13 mouse cellular contexts compared by ENCODE assay signal in the genomic region with DNA sequence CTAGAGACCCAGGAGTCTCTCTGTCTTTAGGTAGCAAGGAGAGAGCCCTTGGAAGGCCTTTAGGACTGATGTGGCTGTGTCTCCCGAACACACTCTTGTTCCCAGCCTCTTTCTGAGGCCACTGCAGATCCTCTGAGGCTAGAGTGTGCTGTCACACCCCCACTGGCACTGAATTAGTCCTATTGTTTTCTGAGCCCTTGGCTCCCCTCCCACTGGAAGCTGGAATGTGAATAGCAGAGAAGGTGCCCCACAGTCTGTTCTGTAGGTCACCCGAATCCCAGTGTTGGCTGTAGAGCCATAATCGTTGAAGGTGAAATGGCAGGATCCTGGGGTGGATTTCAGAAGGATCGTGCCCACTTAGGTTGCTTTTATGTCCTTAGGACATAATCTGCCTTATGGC. TPM values are rescaled to one million over a fixed set of nuclear protein-coding genes. Genes with fewer than 3 reads are reported as not detected.
DNase-seq lines count a peak whose midpoint lies in the region; ATAC-seq and TF ChIP-seq lines count a peak whose summit lies in the region.
"Had no signal": no experiment of that assay in that cellular context is flagged by ENCODE, and none has a peak within 500 bp of the region (broad histone marks: within the 10 kb centered on the region; RNA-seq: fewer than 3 reads in every experiment).

No protein-coding gene starts in this region.

- 49% methylated on average over 4 of the region's 4 CpGs for WGBS in kidney, embryonic 15.5 days
- 54% methylated on average over 4 of the region's 4 CpGs for WGBS in embryonic facial prominence, embryonic 14.5 days

- H3K9me3 ChIP-seq in kidney, embryonic 15.5 days (replicated peaks), result no peaks in the 10 kb centered on the region
- H3K9me3 ChIP-seq in ES-Bruce4 (replicated peaks; ENCODE audit: control insufficient read depth, insufficient read depth, low read length, poor library complexity, severe bottlenecking), result no peaks in the 10 kb centered on the region
- H3K9me3 ChIP-seq in embryonic facial prominence, embryonic 14.5 days (ENCODE audit: control insufficient read depth, low read length), result no peaks in the 10 kb centered on the region
- H3K9me3 ChIP-seq: forebrain, embryonic 15.5 days; limb, embryonic 15.5 days had no signal

- no peaks in the 10 kb centered on the region for H3K27me3 ChIP-seq in kidney, embryonic 15.5 days
- no peaks in the 10 kb centered on the region for H3K27me3 ChIP-seq in ES-Bruce4 (ENCODE audit: control insufficient read depth, insufficient read depth, low read length, poor library complexity, severe bottlenecking)
- H3K27me3 ChIP-seq in embryonic facial prominence, embryonic 14.5 days (replicated peaks; ENCODE audit: control insufficient read depth, insufficient read depth, low read length), result no peaks in the 10 kb centered on the region
- H3K27me3 ChIP-seq: forebrain, embryonic 15.5 days; limb, embryonic 15.5 days had no signal

- TF ChIP-seq CTCF in ES-Bruce4 (IDR thresholded peaks at IDR 0.05; ENCODE audit: low read depth, low read length), result no peak

- DNase-seq in kidney, adult 8-10 months, result no peak
- DNase-seq in embryonic facial prominence, embryonic 14.5 days (ENCODE audit: low spot score), result peak; percentile 34
- DNase-seq in heart, postnatal 25 days (ENCODE audit: low spot score), result peak; percentile 24
- no peak for DNase-seq in left cerebral cortex, postnatal 36 days (ENCODE audit: low spot score in 2 of 2)
- DNase-seq in right cerebral cortex, postnatal 14 days, result no peak
- DNase-seq in left cerebral cortex, postnatal 4 days, result no peak
- DNase-seq: adrenal gland, adult 2 months; cerebellum, postnatal 10 days; right cerebral cortex, postnatal 25 days had no signal

- peaks cover 13% of the 10 kb centered on the region for H3K36me3 ChIP-seq in kidney, embryonic 15.5 days
- no peaks in the 10 kb centered on the region for H3K36me3 ChIP-seq in ES-Bruce4 (ENCODE audit: control insufficient read depth, insufficient read depth, low read length, poor library complexity, severe bottlenecking)
- H3K36me3 ChIP-seq in embryonic facial prominence, embryonic 14.5 days (ENCODE audit: control insufficient read depth, insufficient read depth, low read length), result no peaks in the 10 kb centered on the region
- H3K36me3 ChIP-seq: forebrain, embryonic 15.5 days had no signal

- no peak for TF ChIP-seq POLR2A in ES-Bruce4 (IDR thresholded peaks at IDR 0.05; ENCODE audit: insufficient read depth, low read length)

- H3K4me3 ChIP-seq in kidney, embryonic 15.5 days (replicated peaks), result no peak overlapping the region
- no peak overlapping the region for H3K4me3 ChIP-seq in ES-Bruce4 (ENCODE audit: low read depth, low read length)
- H3K4me3 ChIP-seq in embryonic facial prominence, embryonic 14.5 days (ENCODE audit: low read depth, low read length), result no peak overlapping the region
- H3K4me3 ChIP-seq: forebrain, embryonic 15.5 days; limb, embryonic 15.5 days had no signal

- H3K4me2 ChIP-seq in kidney, embryonic 15.5 days, result no peak overlapping the region
- H3K4me2 ChIP-seq in embryonic facial prominence, embryonic 14.5 days (ENCODE audit: low read depth, low read length), result no peak overlapping the region
- H3K4me2 ChIP-seq: forebrain, embryonic 15.5 days; limb, embryonic 15.5 days had no signal

- ATAC-seq in kidney, embryonic 15.5 days (replicated peaks; ENCODE audit: low FRiP score), result no peak
- no peak for ATAC-seq in embryonic facial prominence, embryonic 14.5 days (ENCODE audit: low read depth)
- ATAC-seq: forebrain, embryonic 15.5 days had no signal

- no peak for TF ChIP-seq EP300 in ES-Bruce4 (IDR thresholded peaks at IDR 0.05; ENCODE audit: insufficient read depth, low read depth, low read length)

- peaks cover 51% of the 10 kb centered on the region for H3K4me1 ChIP-seq in kidney, embryonic 15.5 days
- H3K4me1 ChIP-seq in ES-Bruce4 (ENCODE audit: control insufficient read depth, insufficient read depth, low read length), result peaks cover 6% of the 10 kb centered on the region
- H3K4me1 ChIP-seq in embryonic facial prominence, embryonic 14.5 days (ENCODE audit: control insufficient read depth, insufficient read depth, low read length), result peaks cover 33% of the 10 kb centered on the region

- H3K9ac ChIP-seq in kidney, embryonic 15.5 days, result 0 out of 2 replicates have a peak overlapping the region, but pooled peaks have one; percentile 14
- H3K9ac ChIP-seq in ES-Bruce4 (ENCODE audit: low read depth, poor library complexity, severe bottlenecking), result no peak overlapping the region
- no peak overlapping the region for H3K9ac ChIP-seq in embryonic facial prominence, embryonic 14.5 days (ENCODE audit: low read depth, low read length)
- H3K9ac ChIP-seq: forebrain, embryonic 15.5 days; limb, embryonic 15.5 days had no signal

- intact Hi-C loops in heart, postnatal 25 days (cut with DNase I), result no loop called here
- intact Hi-C loops in left cerebral cortex, postnatal 36 days (cut with DNase I), result no loop called here
- intact Hi-C loops in left cerebral cortex, postnatal 4 days (cut with DNase I), result no loop called here

- H3K27ac ChIP-seq in kidney, embryonic 15.5 days, result no peak overlapping the region
- H3K27ac ChIP-seq in ES-Bruce4 (ENCODE audit: insufficient read depth, low read length), result 0 out of 2 replicates have a peak overlapping the region, but pooled peaks have one; percentile 3
- H3K27ac ChIP-seq in embryonic facial prominence, embryonic 14.5 days (replicated peaks; ENCODE audit: low read depth, low read length), result no peak overlapping the region
- H3K27ac ChIP-seq: forebrain, embryonic 15.5 days; limb, embryonic 15.5 days had no signal

RNA-seq across cellular contexts. Expression of gene Zfp523, which starts 3.4 kb away (rescaled TPM):
- polyA plus RNA-seq in kidney, embryonic 15.5 days (2015; fragmentation: Nextera tagmentation; extraction: Ambion mirVana), result 36.3 and 40.1 TPM in 2 replicates
- polyA plus RNA-seq in ES-Bruce4 (2011; ENCODE audit: insufficient read depth, insufficient read length, low read depth, missing spikeins), result 16.6 and 19.5 TPM in 2 replicates
- polyA plus RNA-seq in embryonic facial prominence, embryonic 14.5 days (2014; fragmentation: Nextera tagmentation; extraction: Ambion mirVana), result 30.6 and 35.7 TPM in 2 replicates
- total RNA-seq in heart, postnatal 25 days (2021), result 10 to 100 TPM; 11.5 to 12.4 TPM
- 100 to 1,000 TPM; 102 to 116 TPM for total RNA-seq in left cerebral cortex, postnatal 36 days (2021)
- total RNA-seq in left cerebral cortex, postnatal 4 days (2021), result 10 to 100 TPM; 85.8 to 90.7 TPM

RNA-seq across cellular contexts. Expression of gene Def6, which starts 27.2 kb away (rescaled TPM):
- 6.7 and 7.5 TPM in 2 replicates for polyA plus RNA-seq in kidney, embryonic 15.5 days (2015; fragmentation: Nextera tagmentation; extraction: Ambion mirVana)
- polyA plus RNA-seq in ES-Bruce4 (2011; ENCODE audit: insufficient read depth, insufficient read length, low read depth, missing spikeins), result 28.4 and 30.7 TPM in 2 replicates
- 8.9 and 9.4 TPM in 2 replicates for polyA plus RNA-seq in embryonic facial prominence, embryonic 14.5 days (2014; fragmentation: Nextera tagmentation; extraction: Ambion mirVana)
- total RNA-seq in heart, postnatal 25 days (2021), result 1 to 10 TPM; 2.4 to 2.8 TPM
- 1 to 10 TPM; 2.6 TPM for total RNA-seq in left cerebral cortex, postnatal 36 days (2021)
- total RNA-seq in left cerebral cortex, postnatal 4 days (2021), result 1 to 10 TPM; 7.2 to 9.1 TPM

RNA-seq across cellular contexts. Expression of gene Scube3, which starts 38.4 kb away (rescaled TPM):
- 17.7 and 19.2 TPM in 2 replicates for polyA plus RNA-seq in kidney, embryonic 15.5 days (2015; fragmentation: Nextera tagmentation; extraction: Ambion mirVana)
- polyA plus RNA-seq in ES-Bruce4 (2011; ENCODE audit: insufficient read depth, insufficient read length, low read depth, missing spikeins), result 17.9 and 18.0 TPM in 2 replicates
- polyA plus RNA-seq in embryonic facial prominence, embryonic 14.5 days (2014; fragmentation: Nextera tagmentation; extraction: Ambion mirVana), result 8.1 and 8.8 TPM in 2 replicates
- under 1 TPM; 0.53 to 0.73 TPM for total RNA-seq in heart, postnatal 25 days (2021)
- total RNA-seq in left cerebral cortex, postnatal 36 days (2021), result 1 to 10 TPM; 1.9 to 2.4 TPM
- total RNA-seq in left cerebral cortex, postnatal 4 days (2021), result 10 to 100 TPM; 15.0 to 15.9 TPM

RNA-seq across cellular contexts. Expression of gene Ppard, which starts 52.2 kb away (rescaled TPM):
- polyA plus RNA-seq in kidney, embryonic 15.5 days (2015; fragmentation: Nextera tagmentation; extraction: Ambion mirVana), result 2.3 and 2.7 TPM in 2 replicates
- 24.0 and 25.2 TPM in 2 replicates for polyA plus RNA-seq in ES-Bruce4 (2011; ENCODE audit: insufficient read depth, insufficient read length, low read depth, missing spikeins)
- polyA plus RNA-seq in embryonic facial prominence, embryonic 14.5 days (2014; fragmentation: Nextera tagmentation; extraction: Ambion mirVana), result 2.9 and 3.0 TPM in 2 replicates
- 10 to 100 TPM; 40.4 to 40.6 TPM for total RNA-seq in heart, postnatal 25 days (2021)
- 10 to 100 TPM; 28.7 to 30.2 TPM for total RNA-seq in left cerebral cortex, postnatal 36 days (2021)
- total RNA-seq in left cerebral cortex, postnatal 4 days (2021), result 10 to 100 TPM; 17.4 to 19.0 TPM

Comparison
In these comparisons a context has a peak if more than half of its experiments do, and no peak if none do; other contexts are left out.
1. RNA of gene Scube3, which starts 38.4 kb away (total RNA-seq): 15.0 to 15.9 TPM in left cerebral cortex, postnatal 4 days; 1.9 to 2.4 TPM in left cerebral cortex, postnatal 36 days and 0.53 to 0.73 TPM in heart, postnatal 25 days; every median in the first group is over 4 times any median in the second.
2. DNase-seq: peak in embryonic facial prominence, embryonic 14.5 days (single experiment) and heart, postnatal 25 days (single experiment); none in kidney, adult 8-10 months (0 of 2), left cerebral cortex, postnatal 36 days (0 of 2), right cerebral cortex, postnatal 14 days (single experiment) and left cerebral cortex, postnatal 4 days (single experiment).
3. RNA of gene Zfp523, which starts 3.4 kb away (total RNA-seq): 102 to 116 TPM in left cerebral cortex, postnatal 36 days and 85.8 to 90.7 TPM in left cerebral cortex, postnatal 4 days; 11.5 to 12.4 TPM in heart, postnatal 25 days; every median in the first group is over 4 times any median in the second.